Mouse (Mus musculus) kidney, adult 2 months (tissue): ENCODE data around the gene Rbm18.

Experiments used
- CTCF ChIP-seq: fragments of 200-500 bp; conservative IDR thresholded peaks from 2 replicates; pipeline ENCODE4 v1.5.1; 2011; ENCODE audit warnings: low read depth, mild to moderate bottlenecking, control low read depth, low read length, moderate library complexity, mixed read lengths; ENCODE audit not compliant: insufficient read depth, insufficient read length
- POLR2A ChIP-seq: fragments of 200-500 bp; IDR thresholded peaks from one replicate; pipeline ENCODE4 v1.6.1; 2011; ENCODE audit warnings: low read depth, low read length, control low read depth

DNA sequence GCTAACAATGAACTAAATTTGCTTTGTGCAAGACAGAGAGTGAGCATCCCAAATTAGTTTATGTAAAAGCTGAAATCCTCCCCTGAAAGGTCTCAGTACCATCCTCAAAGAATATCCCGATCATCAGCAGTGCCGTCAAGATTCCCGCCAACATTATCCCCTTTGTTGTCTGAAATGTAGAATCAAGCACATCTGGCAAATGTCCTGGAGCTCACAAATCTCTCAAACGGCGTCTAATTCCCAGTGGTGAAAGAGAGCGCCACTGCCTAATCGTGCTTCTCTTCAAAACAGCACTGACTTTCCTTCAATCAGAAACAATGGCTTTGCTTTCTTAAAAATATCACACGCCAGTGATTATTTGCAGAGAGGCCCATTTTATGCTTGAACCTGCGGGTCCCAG is 69.4 kb downstream of the Rbm18 start:
- no peak for TF ChIP-seq CTCF
- TF ChIP-seq POLR2A: no peak
